Comparison of ENCODE assay signal across 10 mouse cellular contexts in genomic region chr11:118728083-118728551, GRCm38 (mm10).
DNase-seq lines count a peak whose midpoint lies in the region; ATAC-seq lines count a peak whose summit lies in the region.
"Had no signal": no experiment of that assay in that cellular context is flagged by ENCODE, and none has a peak within 500 bp of the region (broad histone marks: within the 10 kb centered on the region; RNA-seq: fewer than 3 reads in every experiment).

No protein-coding gene starts in this region.

- no peaks in the 10 kb centered on the region for H3K36me3 ChIP-seq in intestine, embryonic 15.5 days
- H3K36me3 ChIP-seq in intestine, embryonic 16.5 days (ENCODE audit: control insufficient read depth, insufficient read depth, low read length) = no peaks in the 10 kb centered on the region

- no peak overlapping the region for H3K27ac ChIP-seq in intestine, embryonic 15.5 days
- H3K27ac ChIP-seq in intestine, embryonic 16.5 days (ENCODE audit: low read length) = no peak overlapping the region

- H3K4me3 ChIP-seq in intestine, embryonic 15.5 days (replicated peaks) = no peak overlapping the region
- H3K4me3 ChIP-seq in intestine, embryonic 16.5 days (ENCODE audit: low read length) = no peak overlapping the region
- H3K4me3 ChIP-seq: erythroblast, embryonic 14.5 days had no signal

- H3K4me1 ChIP-seq in intestine, embryonic 15.5 days (replicated peaks) = peaks cover 28% of the 10 kb centered on the region
- peaks cover 11% of the 10 kb centered on the region for H3K4me1 ChIP-seq in intestine, embryonic 16.5 days (ENCODE audit: control insufficient read depth, insufficient read depth, low read length)

- H3K9ac ChIP-seq in intestine, embryonic 15.5 days = no peak overlapping the region
- H3K9ac ChIP-seq in intestine, embryonic 16.5 days (ENCODE audit: low read depth, low read length) = no peak overlapping the region

- H3K4me2 ChIP-seq in intestine, embryonic 15.5 days (replicated peaks) = no peak overlapping the region
- H3K4me2 ChIP-seq in intestine, embryonic 16.5 days (ENCODE audit: low read depth, low read length) = no peak overlapping the region

- no peaks in the 10 kb centered on the region for H3K9me3 ChIP-seq in intestine, embryonic 15.5 days
- no peaks in the 10 kb centered on the region for H3K9me3 ChIP-seq in intestine, embryonic 16.5 days (ENCODE audit: control insufficient read depth, low read length)

- 16% methylated on average over 8 of the region's 8 CpGs for WGBS in intestine, embryonic 15.5 days
- WGBS in intestine, embryonic 16.5 days = 22% methylated on average over 8 of the region's 8 CpGs

- H3K27me3 ChIP-seq in intestine, embryonic 15.5 days (replicated peaks) = no peaks in the 10 kb centered on the region
- H3K27me3 ChIP-seq in intestine, embryonic 16.5 days (replicated peaks; ENCODE audit: control insufficient read depth, insufficient read depth, low read length) = no peaks in the 10 kb centered on the region

- DNase-seq in brain, adult 2 months (ENCODE audit: low read depth, low spot score) = peak; percentile 77
- peak; percentile 25 for DNase-seq in embryo, embryonic 11 days
- peak; percentile 67 for DNase-seq in lung, postnatal 10 days
- DNase-seq in right cerebral cortex, postnatal 14 days = no peak
- DNase-seq in T-cell, adult 2 months (ENCODE audit: low spot score) = no peak
- DNase-seq in kidney, adult 18-20 months = no peak
- DNase-seq: thymus, postnatal 36 days had no signal

- ATAC-seq in intestine, embryonic 15.5 days = 0 out of 2 replicates have a peak, but pooled peaks have one; percentile 10
- ATAC-seq in intestine, embryonic 16.5 days = no peak

Comparison
In these comparisons a context has a peak if more than half of its experiments do, and no peak if none do; other contexts are left out.
1. DNase-seq: peak in brain, adult 2 months (single experiment), embryo, embryonic 11 days (single experiment) and lung, postnatal 10 days (single experiment); none in right cerebral cortex, postnatal 14 days (single experiment), T-cell, adult 2 months (single experiment) and kidney, adult 18-20 months (single experiment).